Mouse (Mus musculus) intestine, embryonic 15.5 days (tissue): ENCODE measurements around the gene Fntb. TPM values are rescaled to one million over a fixed set of nuclear protein-coding genes. Genes with fewer than 3 reads are reported as not detected.
"Not testable (repeated sequence)": the region's sequence is repeated elsewhere in the genome, so short reads cannot be mapped to it uniquely, and the experiment has no call there.

ENCODE experiments used
- ATAC-seq: fragments of 200-750 bp; cut with Nextera tagmentation; 2 replicates; pipeline ENCODE4 v1.8.0; 2017; ENCODE audit warnings: moderate TSS enrichment, moderate library complexity
- H3K27ac ChIP-seq: fragments of 300-500 bp; sonication (generic); 2 replicates; pipeline ENCODE4 v1.5.1; 2015; ENCODE audit warnings: mild to moderate bottlenecking, inconsistent platforms
- H3K27me3 ChIP-seq: fragments of 300-500 bp; sonication (generic); replicated peaks from 2 replicates; pipeline ENCODE4 v1.6.1; 2015; ENCODE audit warnings: inconsistent platforms
- H3K36me3 ChIP-seq: fragments of 300-500 bp; sonication (generic); 2 replicates; pipeline ENCODE4 v1.6.1; 2015; ENCODE audit warnings: inconsistent platforms
- H3K4me1 ChIP-seq: fragments of 300-500 bp; sonication (generic); replicated peaks from 2 replicates; pipeline ENCODE4 v1.6.1; 2015; ENCODE audit warnings: inconsistent platforms
- H3K4me2 ChIP-seq: fragments of 300-500 bp; sonication (generic); replicated peaks from 2 replicates; pipeline ENCODE4 v1.6.1; 2015; ENCODE audit warnings: mild to moderate bottlenecking, inconsistent platforms
- H3K4me3 ChIP-seq: fragments of 300-500 bp; sonication (generic); replicated peaks from 2 replicates; pipeline ENCODE4 v1.5.1; 2015; ENCODE audit warnings: inconsistent platforms
- H3K9ac ChIP-seq: fragments of 300-500 bp; sonication (generic); 2 replicates; pipeline ENCODE4 v1.6.1; 2015; ENCODE audit warnings: inconsistent platforms
- H3K9me3 ChIP-seq: fragments of 300-500 bp; sonication (generic); 2 replicates; pipeline ENCODE4 v1.6.1; 2016; ENCODE audit warnings: inconsistent platforms
- WGBS: fragments of 180-500 bp; shearing (Covaris S2); methylation state at CpG from one replicate; pipeline ENCODE4 v1.1.7; 2015; 5-methylcytosine and 5-hydroxymethylcytosine counted together
- polyA plus RNA-seq: library from polyadenylated mRNA; unstranded; fragments of >200 nt; fragmentation: Nextera tagmentation; extraction: Ambion mirVana; gene quantifications from 2 replicates; pipeline ENCODE4 v1.2.1, GENCODE M21; 2015

Gene Fntb
- polyA plus RNA-seq, 1 experiment from 2014 or later: 30.7 TPM

- no peak overlapping the region for H3K9ac ChIP-seq
- no peaks in the 10 kb centered on the region for H3K27me3 ChIP-seq
- no peak for ATAC-seq
- H3K4me2 ChIP-seq: no peak overlapping the region
- no peaks in the 10 kb centered on the region for H3K4me1 ChIP-seq
- no peaks in the 10 kb centered on the region for H3K9me3 ChIP-seq
- WGBS: 86% methylated on average over 1 of the region's 1 CpGs
- H3K36me3 ChIP-seq: no peaks in the 10 kb centered on the region
- H3K27ac ChIP-seq: no peak overlapping the region
- no peak overlapping the region for H3K4me3 ChIP-seq
These were observed 88.2 kb downstream of the Fntb start for GRCm38 (mm10) chr12:76853378-76854142.

- no peak for ATAC-seq
- 87% methylated on average over 10 of the region's 10 CpGs for WGBS
These were observed 91.7 kb downstream of the Fntb start for GRCm38 (mm10) chr12:76857087-76857486.

GRCm38 (mm10) chr12:76858788-76859187 is 93.4 kb downstream of the Fntb start:
- H3K36me3 ChIP-seq, H3K4me2 ChIP-seq, H3K27me3 ChIP-seq, H3K4me1 ChIP-seq, H3K27ac ChIP-seq, ATAC-seq, H3K9me3 ChIP-seq, H3K9ac ChIP-seq, H3K4me3 ChIP-seq: not testable (repeated sequence)
- 83% methylated on average over 6 of the region's 6 CpGs for WGBS

More at GRCm38 (mm10) chr12:76857087-76857486, 91.7 kb downstream of the Fntb start:
- no peaks in the 10 kb centered on the region for H3K27me3 ChIP-seq
- H3K4me2 ChIP-seq: no peak overlapping the region
- H3K27ac ChIP-seq: no peak overlapping the region
- H3K9me3 ChIP-seq: no peaks in the 10 kb centered on the region
- no peak overlapping the region for H3K9ac ChIP-seq
- no peaks in the 10 kb centered on the region for H3K36me3 ChIP-seq
- no peak overlapping the region for H3K4me3 ChIP-seq
- no peaks in the 10 kb centered on the region for H3K4me1 ChIP-seq

GRCm38 (mm10) chr12:76863651-76864050 is 98.3 kb downstream of the Fntb start:
- no peak overlapping the region for H3K4me2 ChIP-seq
- ATAC-seq: no peak
- H3K27me3 ChIP-seq: no peaks in the 10 kb centered on the region

GRCm38 (mm10) chr12:76865266-76865665 is 99.9 kb downstream of the Fntb start:
- Histone ChIP-seq H3K27ac (no peak overlapping the region), H3K4me1 (no peaks in the 10 kb centered on the region), H3K4me3 (no peak overlapping the region), H3K36me3 (no peaks in the 10 kb centered on the region), H3K27me3 (no peaks in the 10 kb centered on the region), H3K9me3 (no peaks in the 10 kb centered on the region), H3K9ac (no peak overlapping the region), H3K4me2 (no peak overlapping the region)
- no peak for ATAC-seq
- WGBS: 84% methylated on average over 13 of the region's 13 CpGs

More at GRCm38 (mm10) chr12:76863651-76864050, 98.3 kb downstream of the Fntb start:
- Histone ChIP-seq H3K36me3 (no peaks in the 10 kb centered on the region), H3K27ac (no peak overlapping the region), H3K9me3 (no peaks in the 10 kb centered on the region), H3K9ac (no peak overlapping the region), H3K4me1 (no peaks in the 10 kb centered on the region), H3K4me3 (no peak overlapping the region)
- WGBS: 88% methylated on average over 11 of the region's 11 CpGs

- Histone ChIP-seq H3K4me1 (no peaks in the 10 kb centered on the region), H3K9ac (no peak overlapping the region), H3K36me3 (no peaks in the 10 kb centered on the region), H3K9me3 (no peaks in the 10 kb centered on the region), H3K4me2 (no peak overlapping the region), H3K27ac (no peak overlapping the region), H3K27me3 (no peaks in the 10 kb centered on the region), H3K4me3 (no peak overlapping the region)
- 65% methylated on average over 10 of the region's 10 CpGs for WGBS
- no peak for ATAC-seq
These were observed 102.3 kb downstream of the Fntb start for GRCm38 (mm10) chr12:76867586-76868280.

- no peak overlapping the region for H3K4me3 ChIP-seq
- H3K27ac ChIP-seq: no peak overlapping the region
- H3K36me3 ChIP-seq: no peaks in the 10 kb centered on the region
- H3K9me3 ChIP-seq: no peaks in the 10 kb centered on the region
- WGBS: 66% methylated on average over 14 of the region's 14 CpGs
- no peaks in the 10 kb centered on the region for H3K4me1 ChIP-seq
- H3K9ac ChIP-seq: no peak overlapping the region
- no peak overlapping the region for H3K4me2 ChIP-seq
- ATAC-seq: no peak
- H3K27me3 ChIP-seq: no peaks in the 10 kb centered on the region
These were observed 103.2 kb downstream of the Fntb start for GRCm38 (mm10) chr12:76868463-76869198.

- Histone ChIP-seq H3K27ac (no peak overlapping the region), H3K36me3 (no peaks in the 10 kb centered on the region)
- WGBS: 82% methylated on average over 7 of the region's 7 CpGs
These were observed 104.2 kb downstream of the Fntb start for GRCm38 (mm10) chr12:76869561-76869960.

GRCm38 (mm10) chr12:76872767-76873316 is 107.5 kb downstream of the Fntb start:
- H3K4me2 ChIP-seq: no peak overlapping the region
- H3K27me3 ChIP-seq: no peaks in the 10 kb centered on the region
- no peak overlapping the region for H3K9ac ChIP-seq
- no peak overlapping the region for H3K4me3 ChIP-seq
- H3K9me3 ChIP-seq: no peaks in the 10 kb centered on the region
- 65% methylated on average over 7 of the region's 7 CpGs for WGBS
- no peak for ATAC-seq
- H3K27ac ChIP-seq: no peak overlapping the region
- H3K4me1 ChIP-seq: no peaks in the 10 kb centered on the region
- H3K36me3 ChIP-seq: no peaks in the 10 kb centered on the region

More at GRCm38 (mm10) chr12:76869561-76869960, 104.2 kb downstream of the Fntb start:
- ATAC-seq: no peak
- H3K4me1 ChIP-seq: no peaks in the 10 kb centered on the region
- no peak overlapping the region for H3K4me2 ChIP-seq
- H3K4me3 ChIP-seq: no peak overlapping the region
- H3K27me3 ChIP-seq: no peaks in the 10 kb centered on the region
- H3K9ac ChIP-seq: no peak overlapping the region
- no peaks in the 10 kb centered on the region for H3K9me3 ChIP-seq

- no peak for ATAC-seq
- no peak overlapping the region for H3K27ac ChIP-seq
- no peaks in the 10 kb centered on the region for H3K9me3 ChIP-seq
- H3K4me3 ChIP-seq: no peak overlapping the region
- H3K36me3 ChIP-seq: no peaks in the 10 kb centered on the region
- H3K27me3 ChIP-seq: no peaks in the 10 kb centered on the region
- H3K9ac ChIP-seq: no peak overlapping the region
- WGBS: 44% methylated on average over 9 of the region's 9 CpGs
- no peak overlapping the region for H3K4me2 ChIP-seq
- H3K4me1 ChIP-seq: no peaks in the 10 kb centered on the region
These were observed 109.4 kb downstream of the Fntb start for GRCm38 (mm10) chr12:76874826-76875225.

GRCm38 (mm10) chr12:76879242-76879641 is 113.9 kb downstream of the Fntb start:
- Histone ChIP-seq H3K27ac (no peak overlapping the region), H3K4me2 (no peak overlapping the region), H3K27me3 (no peaks in the 10 kb centered on the region), H3K36me3 (no peaks in the 10 kb centered on the region), H3K4me1 (peaks cover 4% of the 10 kb centered on the region; the same call in 1 of the 2 replicates), H3K9ac (no peak overlapping the region), H3K9me3 (no peaks in the 10 kb centered on the region), H3K4me3 (no peak overlapping the region)
- no peak for ATAC-seq
- WGBS: 8% methylated on average over 5 of the region's 5 CpGs

GRCm38 (mm10) chr12:76880131-76880530 is 114.7 kb downstream of the Fntb start:
- Histone ChIP-seq H3K9me3 (no peaks in the 10 kb centered on the region), H3K4me3 (no peak overlapping the region), H3K4me1 (peaks cover 4% of the 10 kb centered on the region; the same call in 1 of the 2 replicates), H3K4me2 (no peak overlapping the region), H3K27me3 (no peaks in the 10 kb centered on the region), H3K36me3 (no peaks in the 10 kb centered on the region), H3K9ac (no peak overlapping the region), H3K27ac (no peak overlapping the region)
- WGBS: 84% methylated on average over 4 of the region's 4 CpGs
- ATAC-seq: no peak
